Mouse (Mus musculus): Measurements from ENCODE around the gene Il4ra. TPM values are rescaled to one million over a fixed set of nuclear protein-coding genes. Genes with fewer than 3 reads are reported as not detected.

The Il4ra gene
- polyA plus RNA-seq, 1 experiment, result 3.3 TPM

GRCm38 (mm10) chr7:125539351-125539750 is 12.6 kb upstream of the Il4ra start:
- Histone ChIP-seq H3K36me3 (ENCODE audit: control insufficient read depth, insufficient read depth, low read length) (no peaks in the 10 kb centered on the region), H3K27ac (ENCODE audit: control insufficient read depth, insufficient read depth, low read depth, low read length) (no peak overlapping the region), H3K4me1 (ENCODE audit: control insufficient read depth, insufficient read depth, low read length) (no peaks in the 10 kb centered on the region), H3K27me3 (ENCODE audit: control insufficient read depth, insufficient read depth, low read length) (no peaks in the 10 kb centered on the region), H3K4me3 (ENCODE audit: control insufficient read depth, low read depth, low read length) (no peak overlapping the region)
- TF ChIP-seq CTCF (IDR thresholded peaks at IDR 0.05; ENCODE audit: control insufficient read depth, insufficient read depth, insufficient replicate concordance, low read depth, low read length) (no peak), POLR2A (IDR thresholded peaks at IDR 0.05; ENCODE audit: control insufficient read depth, low read depth, low read length) (no peak)

GRCm38 (mm10) chr7:125541026-125541425 is 10.9 kb upstream of the Il4ra start:
- H3K27me3 ChIP-seq (ENCODE audit: control insufficient read depth, insufficient read depth, low read length), result no peaks in the 10 kb centered on the region
- no peaks in the 10 kb centered on the region for H3K36me3 ChIP-seq (ENCODE audit: control insufficient read depth, insufficient read depth, low read length)
- no peak overlapping the region for H3K27ac ChIP-seq (ENCODE audit: control insufficient read depth, insufficient read depth, low read depth, low read length)
- H3K4me1 ChIP-seq (ENCODE audit: control insufficient read depth, insufficient read depth, low read length), result no peaks in the 10 kb centered on the region
- no peak overlapping the region for H3K4me3 ChIP-seq (ENCODE audit: control insufficient read depth, low read depth, low read length)
- TF ChIP-seq CTCF (IDR thresholded peaks at IDR 0.05; ENCODE audit: control insufficient read depth, insufficient read depth, insufficient replicate concordance, low read depth, low read length), result no peak
- no peak for TF ChIP-seq POLR2A (IDR thresholded peaks at IDR 0.05; ENCODE audit: control insufficient read depth, low read depth, low read length)

GRCm38 (mm10) chr7:125541821-125542220 is 10.1 kb upstream of the Il4ra start:
- no peaks in the 10 kb centered on the region for H3K36me3 ChIP-seq (ENCODE audit: control insufficient read depth, insufficient read depth, low read length)
- H3K4me3 ChIP-seq (ENCODE audit: control insufficient read depth, low read depth, low read length), result no peak overlapping the region
- no peaks in the 10 kb centered on the region for H3K4me1 ChIP-seq (ENCODE audit: control insufficient read depth, insufficient read depth, low read length)
- H3K27ac ChIP-seq (ENCODE audit: control insufficient read depth, insufficient read depth, low read depth, low read length), result no peak overlapping the region
- no peaks in the 10 kb centered on the region for H3K27me3 ChIP-seq (ENCODE audit: control insufficient read depth, insufficient read depth, low read length)
- TF ChIP-seq POLR2A (IDR thresholded peaks at IDR 0.05; ENCODE audit: control insufficient read depth, low read depth, low read length) (no peak), CTCF (IDR thresholded peaks at IDR 0.05; ENCODE audit: control insufficient read depth, insufficient read depth, insufficient replicate concordance, low read depth, low read length) (no peak)

- TF ChIP-seq CTCF (IDR thresholded peaks at IDR 0.05; ENCODE audit: control insufficient read depth, insufficient read depth, insufficient replicate concordance, low read depth, low read length) (no peak), POLR2A (IDR thresholded peaks at IDR 0.05; ENCODE audit: control insufficient read depth, low read depth, low read length) (no peak)
- no peaks in the 10 kb centered on the region for H3K36me3 ChIP-seq (ENCODE audit: control insufficient read depth, insufficient read depth, low read length)
- no peaks in the 10 kb centered on the region for H3K27me3 ChIP-seq (ENCODE audit: control insufficient read depth, insufficient read depth, low read length)
- H3K4me1 ChIP-seq (ENCODE audit: control insufficient read depth, insufficient read depth, low read length), result no peaks in the 10 kb centered on the region
- H3K27ac ChIP-seq (ENCODE audit: control insufficient read depth, insufficient read depth, low read depth, low read length), result no peak overlapping the region
- no peak overlapping the region for H3K4me3 ChIP-seq (ENCODE audit: control insufficient read depth, low read depth, low read length)
Measured at GRCm38 (mm10) chr7:125542335-125543050, 9.4 kb upstream of the Il4ra start.

GRCm38 (mm10) chr7:125543497-125543896 is 8.4 kb upstream of the Il4ra start:
- TF ChIP-seq CTCF (IDR thresholded peaks at IDR 0.05; ENCODE audit: control insufficient read depth, insufficient read depth, insufficient replicate concordance, low read depth, low read length) (no peak), POLR2A (IDR thresholded peaks at IDR 0.05; ENCODE audit: control insufficient read depth, low read depth, low read length) (no peak)
- Histone ChIP-seq H3K4me3 (ENCODE audit: control insufficient read depth, low read depth, low read length) (no peak overlapping the region), H3K27ac (ENCODE audit: control insufficient read depth, insufficient read depth, low read depth, low read length) (no peak overlapping the region), H3K4me1 (ENCODE audit: control insufficient read depth, insufficient read depth, low read length) (no peaks in the 10 kb centered on the region), H3K36me3 (ENCODE audit: control insufficient read depth, insufficient read depth, low read length) (no peaks in the 10 kb centered on the region), H3K27me3 (ENCODE audit: control insufficient read depth, insufficient read depth, low read length) (no peaks in the 10 kb centered on the region)

GRCm38 (mm10) chr7:125545331-125545730 is 6.6 kb upstream of the Il4ra start:
- TF ChIP-seq POLR2A (IDR thresholded peaks at IDR 0.05; ENCODE audit: control insufficient read depth, low read depth, low read length) (no peak), CTCF (IDR thresholded peaks at IDR 0.05; ENCODE audit: control insufficient read depth, insufficient read depth, insufficient replicate concordance, low read depth, low read length) (no peak)
- no peaks in the 10 kb centered on the region for H3K36me3 ChIP-seq (ENCODE audit: control insufficient read depth, insufficient read depth, low read length)

GRCm38 (mm10) chr7:125546727-125547126 is 5.2 kb upstream of the Il4ra start:
- Histone ChIP-seq H3K4me1 (ENCODE audit: control insufficient read depth, insufficient read depth, low read length) (no peaks in the 10 kb centered on the region), H3K4me3 (ENCODE audit: control insufficient read depth, low read depth, low read length) (no peak overlapping the region), H3K36me3 (ENCODE audit: control insufficient read depth, insufficient read depth, low read length) (no peaks in the 10 kb centered on the region), H3K27me3 (ENCODE audit: control insufficient read depth, insufficient read depth, low read length) (no peaks in the 10 kb centered on the region), H3K27ac (ENCODE audit: control insufficient read depth, insufficient read depth, low read depth, low read length) (no peak overlapping the region)
- TF ChIP-seq POLR2A (IDR thresholded peaks at IDR 0.05; ENCODE audit: control insufficient read depth, low read depth, low read length), result no peak
- TF ChIP-seq CTCF (IDR thresholded peaks at IDR 0.05; ENCODE audit: control insufficient read depth, insufficient read depth, insufficient replicate concordance, low read depth, low read length), result no peak

More at GRCm38 (mm10) chr7:125545331-125545730, 6.6 kb upstream of the Il4ra start:
- Histone ChIP-seq H3K27me3 (ENCODE audit: control insufficient read depth, insufficient read depth, low read length) (no peaks in the 10 kb centered on the region), H3K4me1 (ENCODE audit: control insufficient read depth, insufficient read depth, low read length) (no peaks in the 10 kb centered on the region), H3K27ac (ENCODE audit: control insufficient read depth, insufficient read depth, low read depth, low read length) (no peak overlapping the region), H3K4me3 (ENCODE audit: control insufficient read depth, low read depth, low read length) (no peak overlapping the region)

Measured in testis, adult 2 months (tissue).